Mouse (Mus musculus) urinary bladder, postnatal 25 days (tissue): ENCODE data around the gene Ccdc6.

ENCODE experiments used
- DNase-seq: peaks from one replicate; pipeline ENCODE4 v3.0.0; 2022; ENCODE audit warnings: low spot score

Gene Ccdc6

GRCm38 (mm10) chr10:70132714-70133113 is 35.8 kb downstream of the Ccdc6 start:
- no peak for DNase-seq

- DNase-seq: peak; percentile 27
These were observed 36.3 kb downstream of the Ccdc6 start for GRCm38 (mm10) chr10:70133188-70133587.

GRCm38 (mm10) chr10:70135680-70136079 is 38.8 kb downstream of the Ccdc6 start:
- peak; percentile 43 for DNase-seq

- no peak for DNase-seq
These were observed 40.7 kb downstream of the Ccdc6 start for GRCm38 (mm10) chr10:70137652-70138051.

GRCm38 (mm10) chr10:70138150-70138549 is 41.2 kb downstream of the Ccdc6 start:
- DNase-seq: no peak

- DNase-seq: no peak
These were observed 42.4 kb downstream of the Ccdc6 start for GRCm38 (mm10) chr10:70139368-70139767.

GRCm38 (mm10) chr10:70140414-70140813 is 43.5 kb downstream of the Ccdc6 start:
- no peak for DNase-seq

GRCm38 (mm10) chr10:70142623-70143022 is 45.7 kb downstream of the Ccdc6 start:
- no peak for DNase-seq

GRCm38 (mm10) chr10:70144004-70144557 is 47.2 kb downstream of the Ccdc6 start:
- DNase-seq: no peak

- DNase-seq: no peak
These were observed 49.0 kb downstream of the Ccdc6 start for GRCm38 (mm10) chr10:70145873-70146272.

GRCm38 (mm10) chr10:70149093-70149492 is 52.2 kb downstream of the Ccdc6 start:
- DNase-seq: no peak

GRCm38 (mm10) chr10:70150301-70150700 is 53.4 kb downstream of the Ccdc6 start:
- DNase-seq: no peak

- no peak for DNase-seq
These were observed 54.2 kb downstream of the Ccdc6 start for GRCm38 (mm10) chr10:70151171-70151570.

- no peak for DNase-seq
These were observed 55.3 kb downstream of the Ccdc6 start for GRCm38 (mm10) chr10:70152190-70152743.

GRCm38 (mm10) chr10:70153810-70154209 is 56.9 kb downstream of the Ccdc6 start:
- no peak for DNase-seq

- DNase-seq: peak; percentile 20
These were observed 59.7 kb downstream of the Ccdc6 start for GRCm38 (mm10) chr10:70156431-70157165.

- DNase-seq: no peak
These were observed 62.9 kb downstream of the Ccdc6 start for GRCm38 (mm10) chr10:70159651-70160320.

GRCm38 (mm10) chr10:70160811-70161210 is 63.9 kb downstream of the Ccdc6 start:
- DNase-seq: no peak

GRCm38 (mm10) chr10:70161504-70161903 is 64.6 kb downstream of the Ccdc6 start:
- no peak for DNase-seq

GRCm38 (mm10) chr10:70163681-70164080 is 66.8 kb downstream of the Ccdc6 start:
- DNase-seq: no peak

- DNase-seq: no peak
These were observed 69.0 kb downstream of the Ccdc6 start for GRCm38 (mm10) chr10:70165877-70166276.

- DNase-seq: no peak
These were observed 69.5 kb downstream of the Ccdc6 start for GRCm38 (mm10) chr10:70166427-70166826.

GRCm38 (mm10) chr10:70167625-70168024 is 70.7 kb downstream of the Ccdc6 start:
- no peak for DNase-seq
